Mouse (Mus musculus): ENCODE results near the gene Ndufs4.

GRCm38 (mm10) chr13:114277277-114277676, 110.8 kb downstream of the Ndufs4 start:
- TF ChIP-seq GATA1 (IDR thresholded peaks at IDR 0.05; ENCODE audit: borderline replicate concordance, low read length) (no peak), FLI1 (IDR thresholded peaks at IDR 0.05; ENCODE audit: low read length) (no peak)

Data from megakaryocyte, embryonic 14.5 days (primary cell).